Mouse (Mus musculus) heart, adult 10 weeks (tissue): ENCODE measurements around the gene Sec22b. TPM values are rescaled to one million over a fixed set of nuclear protein-coding genes. Genes with fewer than 3 reads are reported as not detected.

Source experiments
- polyA plus RNA-seq: library from polyadenylated mRNA; stranded (reverse); fragments of 350-450 nt; fragmentation: Illumina TruSeq; extraction: RNeasy Lipid Tissue Mini Kit (QIAGEN cat#74804); gene quantifications from one replicate; pipeline ENCODE4 v1.2.3, GENCODE M21; 2014; ENCODE audit warnings: low read depth, low replicate concordance

Gene Sec22b
- 39.2 TPM for polyA plus RNA-seq

GRCm38 (mm10) chr3:97900516-97901490 is at the start of gene Sec22b:
Gene Sec22b (plus strand): TSS chr3:97901190.

DNA sequence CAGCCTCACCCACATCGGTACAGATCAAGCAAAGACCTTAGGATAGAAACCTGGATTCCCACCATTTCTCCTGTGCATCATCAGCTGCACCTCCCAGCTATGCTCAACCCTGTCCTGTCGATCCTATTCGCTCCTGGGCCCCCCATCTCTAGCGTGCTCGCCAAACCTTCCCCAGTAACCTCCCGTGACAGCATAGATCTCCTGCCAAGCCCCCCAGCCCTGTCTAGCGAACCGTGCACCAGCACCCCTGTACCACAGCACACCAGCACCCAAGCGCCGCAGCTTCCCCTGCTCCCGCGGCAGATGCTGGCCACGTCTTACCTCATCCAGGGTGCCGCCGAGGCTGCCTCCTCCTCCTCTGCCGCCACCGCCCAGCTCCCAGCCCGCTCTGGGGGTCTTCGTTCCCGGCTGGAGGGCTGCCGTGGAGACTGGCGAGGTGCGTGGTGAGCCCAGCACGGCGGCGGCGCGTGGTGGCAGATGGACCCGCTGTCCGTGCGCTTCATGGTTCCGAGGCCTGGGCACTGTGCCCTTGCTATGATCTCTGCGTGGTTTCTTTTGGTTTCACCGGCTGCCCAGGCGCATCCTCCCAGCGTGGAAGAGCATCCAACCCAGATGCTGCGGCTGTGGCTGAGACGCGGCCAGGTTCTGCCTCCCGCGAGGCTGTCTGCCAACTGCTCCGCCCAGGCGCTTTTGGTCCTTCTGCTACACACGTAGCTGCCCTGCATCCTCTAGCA is 12.7 kb upstream of the Sec22b start, which contains the start of gene Pde4dip:
Pde4dip (minus strand) TSS at position 540 of the 734 bp plus-strand sequence.

Other genes starting within 250 kb of the Sec22b start
- gene Prkab2, start 243.0 kb upstream of the Sec22b start, polyA plus RNA-seq = 27.5 TPM
- not detected for gene Gm17651, start 226.5 kb upstream of the Sec22b start, polyA plus RNA-seq
- 1,510 TPM for gene Pde4dip, start 12.5 kb upstream of the Sec22b start, polyA plus RNA-seq
- gene Notch2, start 112.3 kb downstream of the Sec22b start, polyA plus RNA-seq = 8.0 TPM